Mouse (Mus musculus) heart, embryonic 10.5 days (tissue): ENCODE results near the gene Gtf2ird1. TPM values are rescaled to one million over a fixed set of nuclear protein-coding genes. Genes with fewer than 3 reads are reported as not detected.
A peak's percentile ranks its signal among the peaks of the same experiment; 100 is the strongest.
"Not testable (repeated sequence)": the region's sequence is repeated elsewhere in the genome, so short reads cannot be mapped to it uniquely, and the experiment has no call there.

Source experiments
- DNase-seq: peaks from one replicate; pipeline ENCODE4 v3.0.0-alpha.2; 2017; ENCODE audit warnings: low spot score
- H3K27ac ChIP-seq: fragments of 300-500 bp; sonication (generic); 2 replicates; pipeline ENCODE4 v1.5.1; 2016; ENCODE audit warnings: mild to moderate bottlenecking
- H3K27me3 ChIP-seq: fragments of 300-500 bp; sonication (generic); 2 replicates; pipeline ENCODE4 v1.6.1; 2016; ENCODE audit warnings: mild to moderate bottlenecking; ENCODE audit not compliant: poor library complexity, insufficient read depth, severe bottlenecking
- H3K36me3 ChIP-seq: fragments of 300-500 bp; sonication (generic); 2 replicates; pipeline ENCODE4 v1.6.1; 2016; ENCODE audit warnings: mild to moderate bottlenecking, moderate library complexity
- H3K4me1 ChIP-seq: fragments of 300-500 bp; sonication (generic); 2 replicates; pipeline ENCODE4 v1.6.1; 2016; ENCODE audit warnings: mild to moderate bottlenecking
- H3K4me3 ChIP-seq: fragments of 300-500 bp; sonication (generic); 2 replicates; pipeline ENCODE4 v1.5.1; 2016; ENCODE audit warnings: mild to moderate bottlenecking, moderate library complexity
- H3K9me3 ChIP-seq: fragments of 300-500 bp; sonication (generic); 2 replicates; pipeline ENCODE4 v1.6.1; 2016; ENCODE audit warnings: mild to moderate bottlenecking, moderate library complexity
- WGBS: fragments of 180-500 bp; shearing (Covaris S2); methylation state at CpG from one replicate; pipeline ENCODE4 v1.1.7; 2016; 5-methylcytosine and 5-hydroxymethylcytosine counted together
- polyA plus RNA-seq: library from polyadenylated mRNA; unstranded; fragments of >200 nt; fragmentation: Nextera tagmentation; extraction: Ambion mirVana; gene quantifications from 2 replicates; pipeline ENCODE4 v1.2.1, GENCODE M21; 2016

Gtf2ird1 gene
- polyA plus RNA-seq, 1 experiment from 2014 or later = 74.8 TPM

DNA sequence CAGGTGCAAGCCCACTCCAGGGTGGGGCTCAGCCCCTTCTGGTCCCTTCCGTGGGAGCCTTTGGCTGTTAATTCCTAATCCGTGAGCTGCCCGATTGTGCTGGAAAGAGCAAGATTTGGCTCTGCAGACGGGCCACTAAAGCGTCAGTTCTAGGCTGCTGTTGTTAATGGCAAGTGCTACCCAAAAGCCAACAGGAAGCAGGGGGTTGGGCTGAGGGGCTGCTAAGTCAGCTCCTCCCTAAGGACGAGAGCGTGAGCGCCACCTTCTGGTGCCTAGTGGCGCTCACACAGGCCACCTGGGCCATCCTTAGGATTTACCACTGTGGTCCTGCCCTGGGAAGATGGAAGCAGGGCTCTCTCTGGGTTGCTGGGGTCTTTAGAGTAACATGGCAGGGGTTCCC lies 33.1 kb upstream of the Gtf2ird1 start:
- Histone ChIP-seq H3K27me3 (no peaks in the 10 kb centered on the region), H3K4me1 (peaks cover 23% of the 10 kb centered on the region), H3K4me3 (no peak overlapping the region), H3K27ac (peak overlapping the region; percentile 31; the same call in 1 of the 2 replicates), H3K9me3 (no peaks in the 10 kb centered on the region), H3K36me3 (peaks cover 25% of the 10 kb centered on the region)
- WGBS = 25% methylated on average over 9 of the region's 9 CpGs
- DNase-seq = peak; percentile 76

- Histone ChIP-seq H3K27me3 (no peaks in the 10 kb centered on the region), H3K36me3 (peaks cover 20% of the 10 kb centered on the region), H3K4me3 (no peak overlapping the region), H3K4me1 (peaks cover 23% of the 10 kb centered on the region), H3K27ac (no peak overlapping the region), H3K9me3 (no peaks in the 10 kb centered on the region)
- WGBS = 92% methylated on average over 4 of the region's 4 CpGs
- DNase-seq = peak; percentile 56
Measured at GRCm38 (mm10) chr5:134488596-134488995, 32.1 kb upstream of the Gtf2ird1 start.

GRCm38 (mm10) chr5:134488042-134488441 lies 31.5 kb upstream of the Gtf2ird1 start:
- peaks cover 16% of the 10 kb centered on the region for H3K36me3 ChIP-seq
- H3K27me3 ChIP-seq = no peaks in the 10 kb centered on the region
- peak; percentile 69 for DNase-seq
- H3K27ac ChIP-seq = no peak overlapping the region
- peaks cover 23% of the 10 kb centered on the region for H3K4me1 ChIP-seq
- WGBS = 77% methylated on average over 10 of the region's 10 CpGs
- H3K4me3 ChIP-seq = no peak overlapping the region
- H3K9me3 ChIP-seq = no peaks in the 10 kb centered on the region

DNA sequence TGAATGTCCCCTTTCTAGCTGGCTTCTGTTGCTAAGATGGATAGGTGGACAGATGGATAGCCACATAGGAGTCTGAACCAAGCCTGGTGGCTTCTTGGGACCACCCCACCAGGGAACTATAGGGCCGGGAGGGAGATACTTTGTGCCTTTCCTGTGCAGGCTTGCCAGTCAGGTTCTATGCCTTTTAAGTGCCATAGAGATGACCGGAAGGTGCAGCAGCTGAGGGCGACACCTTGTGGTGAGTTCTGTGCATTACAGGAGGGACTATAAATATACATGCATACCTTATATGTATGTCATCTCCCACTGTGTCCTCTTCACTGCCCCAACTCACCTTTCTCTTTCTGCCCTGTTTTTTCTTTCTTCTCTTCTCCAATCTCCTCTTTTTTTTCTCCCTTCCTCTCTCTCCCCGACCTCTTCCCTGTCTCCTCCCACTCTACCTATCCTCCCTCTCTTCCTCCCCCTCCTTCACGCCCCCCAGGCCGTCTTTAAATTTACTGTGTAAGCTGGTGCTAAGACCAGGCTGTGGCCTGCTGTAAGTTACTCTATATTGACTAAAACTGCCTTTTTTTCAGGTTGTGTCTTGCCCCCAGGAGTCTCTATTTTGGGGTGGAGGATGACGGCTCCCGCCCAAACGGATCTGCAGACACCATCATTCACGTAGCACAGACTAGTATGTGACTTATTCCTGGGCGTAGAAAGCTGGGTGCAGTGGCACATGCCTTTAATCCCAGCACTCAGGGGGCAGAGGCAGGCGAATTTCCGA lies 29.6 kb upstream of the Gtf2ird1 start:
- WGBS = 56% methylated on average over 13 of the region's 13 CpGs
- peak overlapping the region; percentile 75 for H3K27ac ChIP-seq

GRCm38 (mm10) chr5:134485183-134485730 lies 28.7 kb upstream of the Gtf2ird1 start:
- peak; percentile 61 for DNase-seq
- H3K4me3 ChIP-seq = no peak overlapping the region
- 76% methylated on average over 7 of the region's 7 CpGs for WGBS
- no peaks in the 10 kb centered on the region for H3K27me3 ChIP-seq
- no peaks in the 10 kb centered on the region for H3K9me3 ChIP-seq
- H3K27ac ChIP-seq = peak overlapping the region; percentile 17; the same call in 1 of the 2 replicates
- H3K4me1 ChIP-seq = peaks cover 15% of the 10 kb centered on the region
- peaks cover 7% of the 10 kb centered on the region for H3K36me3 ChIP-seq

More for the DNA sequence above, 29.6 kb upstream of the Gtf2ird1 start:
- H3K36me3 ChIP-seq = peaks cover 14% of the 10 kb centered on the region
- no peak overlapping the region for H3K4me3 ChIP-seq
- H3K9me3 ChIP-seq = no peaks in the 10 kb centered on the region
- H3K27me3 ChIP-seq = no peaks in the 10 kb centered on the region
- DNase-seq = peak; percentile 91
- H3K4me1 ChIP-seq = peaks cover 17% of the 10 kb centered on the region

DNA sequence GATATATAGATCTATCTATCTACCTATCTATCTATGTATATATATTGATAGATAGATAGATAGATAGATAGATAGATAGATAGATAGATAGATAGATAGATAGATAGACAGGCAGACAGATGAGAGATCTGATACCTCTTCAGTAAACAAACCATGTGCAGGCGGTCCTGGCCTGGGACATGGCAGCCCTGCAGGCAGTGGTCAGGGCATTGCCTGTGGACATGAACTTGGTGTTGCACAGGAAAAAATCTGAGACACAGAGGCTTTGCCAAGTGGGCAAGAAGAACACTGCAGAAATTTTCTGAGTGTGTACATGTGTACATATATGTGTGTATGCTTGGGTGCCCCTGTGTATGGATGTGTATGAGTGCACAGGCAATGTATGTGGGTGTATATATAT lies 26.8 kb upstream of the Gtf2ird1 start:
- no peaks in the 10 kb centered on the region for H3K27me3 ChIP-seq
- WGBS = 81% methylated on average over 1 of the region's 1 CpGs
- peaks cover 5% of the 10 kb centered on the region; the same call in 1 of the 2 replicates for H3K4me1 ChIP-seq
- H3K36me3 ChIP-seq = no peaks in the 10 kb centered on the region
- peak; percentile 60 for DNase-seq
- H3K4me3 ChIP-seq = no peak overlapping the region
- H3K9me3 ChIP-seq = no peaks in the 10 kb centered on the region
- no peak overlapping the region for H3K27ac ChIP-seq

- Histone ChIP-seq H3K4me1 (peaks cover 5% of the 10 kb centered on the region; the same call in 1 of the 2 replicates), H3K9me3 (no peaks in the 10 kb centered on the region), H3K36me3 (no peaks in the 10 kb centered on the region), H3K27ac (no peak overlapping the region), H3K4me3 (no peak overlapping the region), H3K27me3 (no peaks in the 10 kb centered on the region)
- WGBS = 65% methylated on average over 11 of the region's 11 CpGs
- peak; percentile 2 for DNase-seq
Measured at GRCm38 (mm10) chr5:134482331-134482730, 25.8 kb upstream of the Gtf2ird1 start.

- H3K9me3 ChIP-seq = not testable (repeated sequence)
Measured at GRCm38 (mm10) chr5:134478886-134479285, 22.4 kb upstream of the Gtf2ird1 start.

DNA sequence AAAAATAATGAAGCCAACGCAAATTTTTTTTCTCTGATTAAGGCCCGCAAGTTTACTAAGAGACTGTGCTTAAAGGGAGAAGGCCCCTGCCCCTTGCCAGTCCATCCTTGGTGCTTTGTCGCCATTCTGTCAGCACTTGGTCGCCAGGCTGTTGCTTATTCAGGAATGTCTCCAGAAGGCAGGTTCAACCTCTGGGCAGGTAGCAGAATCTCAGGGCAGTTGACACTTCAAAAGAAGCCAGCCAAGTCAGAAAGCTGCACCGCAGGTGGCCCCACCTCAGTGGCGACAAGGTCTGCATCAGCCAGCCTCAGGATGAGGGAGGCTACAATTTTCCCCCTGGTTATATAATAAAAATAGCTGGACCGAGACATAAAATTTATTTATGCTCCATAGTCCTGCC lies 19.2 kb upstream of the Gtf2ird1 start:
- not testable (repeated sequence) for H3K9me3 ChIP-seq, H3K27me3 ChIP-seq, H3K4me3 ChIP-seq, H3K4me1 ChIP-seq, H3K36me3 ChIP-seq, H3K27ac ChIP-seq
- peak; percentile 20 for DNase-seq
- 83% methylated on average over 7 of the region's 7 CpGs for WGBS

More at GRCm38 (mm10) chr5:134478886-134479285, 22.4 kb upstream of the Gtf2ird1 start:
- not testable (repeated sequence) for H3K27me3 ChIP-seq, H3K4me1 ChIP-seq, DNase-seq, H3K27ac ChIP-seq, H3K36me3 ChIP-seq, H3K4me3 ChIP-seq

GRCm38 (mm10) chr5:134475006-134475605 lies 18.6 kb upstream of the Gtf2ird1 start:
- DNase-seq = peak; percentile 55
- H3K36me3 ChIP-seq = no peaks in the 10 kb centered on the region
- H3K27me3 ChIP-seq = no peaks in the 10 kb centered on the region
- H3K27ac ChIP-seq = no peak overlapping the region
- no peaks in the 10 kb centered on the region for H3K4me1 ChIP-seq
- H3K9me3 ChIP-seq = no peaks in the 10 kb centered on the region
- WGBS = 87% methylated on average over 6 of the region's 6 CpGs
- H3K4me3 ChIP-seq = no peak overlapping the region

DNA sequence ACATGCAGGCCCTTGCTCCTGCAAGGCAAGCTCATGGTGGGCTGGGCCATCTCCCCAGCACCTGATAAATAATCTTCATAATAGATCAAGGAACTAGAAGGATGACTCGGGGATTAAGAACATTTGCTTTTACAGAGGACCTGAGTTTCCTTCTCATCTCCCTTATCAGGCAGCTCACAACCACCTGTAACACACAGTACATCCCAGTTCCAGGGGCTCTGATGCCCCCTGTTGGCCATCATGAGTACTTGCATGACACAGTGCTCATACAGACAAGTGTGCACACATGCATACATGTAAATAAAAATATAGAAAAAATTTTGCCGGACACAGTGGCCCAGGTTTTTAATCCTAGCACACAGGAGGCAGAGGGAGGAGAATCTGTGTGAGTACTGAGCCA lies 17.4 kb upstream of the Gtf2ird1 start:
- Histone ChIP-seq H3K27ac (no peak overlapping the region), H3K4me3 (no peak overlapping the region), H3K27me3 (no peaks in the 10 kb centered on the region), H3K4me1 (no peaks in the 10 kb centered on the region), H3K9me3 (no peaks in the 10 kb centered on the region), H3K36me3 (no peaks in the 10 kb centered on the region)
- peak; percentile 48 for DNase-seq
- whole genome bisulfite sequencing = 73% methylated on average over 2 of the region's 2 CpGs

DNA sequence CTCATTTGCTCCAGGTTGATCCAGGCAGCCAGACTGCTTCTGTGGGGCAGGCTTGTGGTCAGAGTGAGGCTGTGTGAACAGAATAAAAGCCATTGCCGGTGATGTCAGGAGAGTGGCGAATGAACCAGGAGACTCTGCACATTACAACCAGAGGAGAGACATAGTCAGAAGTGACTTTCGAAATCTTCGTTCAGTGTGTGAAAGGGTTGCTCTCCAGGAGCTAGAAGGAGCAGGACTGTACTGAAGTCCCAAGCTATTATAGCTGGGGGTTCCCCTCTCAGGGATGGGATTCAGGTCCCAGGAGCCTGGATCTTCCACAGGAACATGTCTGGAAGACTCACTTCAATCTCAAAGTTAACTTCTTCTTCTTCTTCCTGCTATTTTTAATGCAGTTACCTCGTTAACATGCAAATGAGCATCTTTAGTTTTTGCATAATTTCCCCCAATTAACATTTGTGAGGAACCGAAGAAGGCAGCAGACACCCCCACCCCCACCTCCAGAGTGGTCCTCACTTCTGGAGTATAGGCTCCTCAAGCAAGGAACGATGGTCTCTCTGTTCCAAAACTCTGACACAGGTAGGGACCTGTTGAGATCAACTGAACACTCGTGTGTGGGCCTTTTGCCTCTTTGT lies 14.1 kb upstream of the Gtf2ird1 start:
- Histone ChIP-seq H3K4me1 (peaks cover 21% of the 10 kb centered on the region), H3K9me3 (no peaks in the 10 kb centered on the region), H3K36me3 (no peaks in the 10 kb centered on the region), H3K27ac (no peak overlapping the region), H3K27me3 (no peaks in the 10 kb centered on the region), H3K4me3 (no peak overlapping the region)
- DNase-seq = peak; percentile 31
- WGBS = 82% methylated on average over 8 of the region's 8 CpGs
